Mouse (Mus musculus): Measurements from ENCODE around the gene Mageb3.
A peak's percentile ranks its signal among the peaks of the same experiment; 100 is the strongest.
"Not testable (repeated sequence)": the region's sequence is repeated elsewhere in the genome, so short reads cannot be mapped to it uniquely, and the experiment has no call there.

Mageb3 gene

DNA sequence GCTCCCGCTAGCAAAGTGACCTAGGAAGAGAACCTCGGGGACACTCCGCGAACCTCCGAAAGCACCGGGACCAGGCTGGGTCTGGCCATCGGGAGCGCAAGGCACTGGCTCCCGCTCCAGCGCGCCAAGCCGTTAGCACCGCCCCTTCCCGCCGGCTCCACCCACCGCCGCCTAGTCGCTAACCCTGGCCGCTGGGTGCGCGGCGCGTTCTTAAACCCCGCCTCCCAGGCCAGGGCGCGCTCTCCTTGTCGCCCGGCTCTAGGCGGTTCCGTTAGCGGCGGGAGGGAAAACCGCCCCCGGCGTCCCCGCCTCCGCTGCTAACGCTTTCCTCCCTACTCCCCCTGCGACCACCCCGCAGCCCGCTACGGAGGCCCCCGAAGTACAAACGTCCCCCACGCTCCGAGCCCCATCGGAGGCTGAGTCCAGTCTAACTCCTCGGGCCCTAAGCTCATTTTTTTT is at the start of gene Mageb3, which contains the start of gene Ctdspl2:
Gene Mageb3 (minus strand): TSS at position 328 of the 459 bp plus-strand sequence.
Gene Ctdspl2 (plus strand): TSS at position 237 of the 459 bp plus-strand sequence.
- DNase-seq (ENCODE audit: low spot score in 2 of 2): peak; percentile 95 to 96

DNA sequence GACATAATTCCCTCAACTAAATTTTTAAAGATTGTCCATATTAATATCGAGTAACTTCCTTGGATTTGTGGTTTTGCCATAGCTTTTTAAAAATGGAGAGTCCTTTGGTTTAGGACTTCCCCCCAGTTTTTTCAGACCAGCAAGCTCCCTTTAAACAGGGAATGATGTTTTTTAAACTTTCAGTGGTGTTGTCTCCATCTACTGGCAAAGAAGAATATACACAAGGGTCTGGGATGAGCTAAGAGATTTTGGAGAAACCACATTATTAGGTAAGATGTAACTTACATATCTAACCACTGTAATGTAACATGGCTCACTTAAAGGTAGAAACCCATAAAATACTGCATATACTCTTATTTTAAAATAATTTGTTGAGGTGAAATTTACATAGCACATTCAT is 39.8 kb upstream of the Mageb3 start:
- no peak for DNase-seq (ENCODE audit: low spot score in 2 of 2)

DNA sequence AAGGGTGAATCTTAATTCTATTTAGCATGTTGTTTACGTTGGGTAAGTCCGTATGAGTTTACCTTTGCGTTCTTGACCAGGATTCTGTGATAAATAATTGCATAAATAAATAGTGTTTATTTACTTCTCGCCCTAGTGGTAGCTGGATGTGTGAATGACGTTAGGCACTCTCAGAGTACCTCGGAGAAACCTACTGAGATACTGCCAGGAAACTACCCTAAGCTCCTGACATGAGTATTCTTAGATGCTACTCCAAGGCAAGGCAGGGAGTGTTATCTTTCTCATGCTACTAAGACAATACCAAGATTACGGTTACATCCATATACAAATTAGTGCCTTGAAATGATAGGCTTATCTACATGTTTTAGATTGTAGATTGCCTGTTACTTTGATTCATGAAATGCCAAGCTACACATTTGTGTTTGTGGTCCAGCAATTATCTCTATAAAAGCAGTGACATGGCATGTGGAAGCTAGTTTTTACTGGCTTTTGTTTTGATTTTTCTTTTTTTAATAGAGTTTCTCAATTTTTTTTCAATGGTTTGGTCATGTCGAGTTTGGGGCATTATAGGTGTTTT is 1.4 kb upstream of the Mageb3 start:
- DNase-seq (ENCODE audit: low spot score in 2 of 2): no peak

DNA sequence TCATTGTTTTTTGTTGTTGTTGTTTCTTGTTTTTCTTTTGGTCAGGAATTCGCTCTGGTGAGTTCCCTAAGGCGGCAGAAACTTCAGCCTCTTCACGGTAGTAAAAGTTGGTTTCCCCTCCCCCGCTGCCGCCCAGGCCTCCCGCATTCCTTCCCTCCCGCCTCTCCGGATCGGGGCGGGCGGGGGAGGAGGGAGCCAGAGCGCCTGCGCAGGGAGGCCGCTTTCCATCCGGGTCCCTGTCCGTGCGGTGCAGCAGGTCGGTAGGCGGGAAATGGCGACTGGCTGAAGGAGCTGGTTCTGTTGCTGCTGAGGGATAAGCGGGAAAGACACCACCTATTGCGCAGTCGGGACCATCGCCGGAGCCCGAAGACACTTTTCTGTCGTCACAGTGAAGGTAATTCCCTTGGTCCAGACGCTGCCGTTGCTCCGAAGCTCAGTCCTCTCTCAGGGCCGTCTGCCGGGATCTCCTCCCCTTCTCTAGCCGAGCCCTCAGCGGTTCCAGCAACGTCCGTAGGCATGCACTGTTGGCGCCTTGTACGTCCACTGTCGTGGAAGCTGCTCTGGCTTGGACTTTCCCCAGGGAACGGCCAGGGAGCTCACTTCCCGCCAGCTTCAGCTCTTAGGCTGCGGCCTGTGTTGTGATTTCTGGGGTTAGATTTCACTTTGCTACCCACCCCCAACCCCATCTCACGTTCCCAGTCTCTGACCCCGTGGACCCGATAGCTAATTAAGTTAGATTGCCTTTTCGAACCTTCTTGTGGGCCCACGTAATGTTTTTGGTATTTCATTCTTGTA is 529 bp upstream of the Mageb3 start:
- DNase-seq (ENCODE audit: low spot score in 2 of 2): peak; percentile 92 to 94

DNA sequence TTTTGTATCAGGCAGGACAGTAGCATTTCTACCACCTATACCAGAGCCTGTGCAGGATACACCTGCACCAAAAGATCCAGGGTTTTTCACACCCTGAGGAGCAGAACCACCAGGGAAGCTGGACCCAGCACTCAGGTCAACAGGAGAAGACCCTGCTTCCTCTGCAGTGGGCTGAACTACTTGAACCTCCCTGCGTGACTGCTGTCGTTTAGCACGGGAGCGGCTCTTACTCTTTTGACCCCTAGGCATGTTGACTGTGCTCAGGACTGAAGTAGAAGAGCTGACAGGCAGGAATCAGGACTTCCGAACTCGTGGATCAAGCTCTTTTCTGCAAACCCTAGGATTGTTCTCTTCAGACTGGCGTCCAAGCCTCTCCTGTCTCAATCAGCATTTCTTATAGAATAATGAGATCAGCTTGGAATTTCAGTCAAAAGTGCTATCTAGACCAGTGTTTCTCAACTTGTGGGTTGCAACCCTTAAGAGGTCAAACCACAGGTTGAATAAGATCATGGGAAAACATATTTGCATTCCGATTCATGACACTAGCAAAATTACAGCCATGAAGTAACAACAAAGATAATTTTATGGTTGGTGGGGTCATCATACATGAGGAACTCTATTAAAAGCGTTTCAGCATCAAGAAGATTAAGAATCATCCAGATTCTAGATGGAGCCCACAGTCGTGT is 778 bp downstream of the Mageb3 start:
- no peak for DNase-seq (ENCODE audit: low spot score in 2 of 2)

DNA sequence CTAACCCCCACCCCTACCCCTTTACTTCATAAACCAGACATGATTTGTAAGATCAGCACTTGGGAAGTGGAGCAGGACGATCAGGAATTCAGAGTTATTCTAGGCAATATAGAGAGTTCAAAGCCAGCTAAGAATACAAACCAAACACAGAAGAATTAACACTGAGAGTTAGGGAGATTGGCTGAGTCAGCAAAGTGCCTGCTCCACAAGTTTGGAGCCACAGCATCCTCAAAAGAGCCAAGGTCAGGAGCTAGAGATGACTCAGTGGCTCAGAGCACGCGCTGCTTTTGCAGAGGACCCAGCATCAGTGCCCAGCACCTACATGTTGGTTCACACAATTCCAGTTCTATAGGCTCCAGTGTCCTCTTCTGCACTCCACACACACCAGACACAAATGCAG is 12.5 kb downstream of the Mageb3 start:
- no peak for DNase-seq (ENCODE audit: low spot score in 2 of 2)

DNA sequence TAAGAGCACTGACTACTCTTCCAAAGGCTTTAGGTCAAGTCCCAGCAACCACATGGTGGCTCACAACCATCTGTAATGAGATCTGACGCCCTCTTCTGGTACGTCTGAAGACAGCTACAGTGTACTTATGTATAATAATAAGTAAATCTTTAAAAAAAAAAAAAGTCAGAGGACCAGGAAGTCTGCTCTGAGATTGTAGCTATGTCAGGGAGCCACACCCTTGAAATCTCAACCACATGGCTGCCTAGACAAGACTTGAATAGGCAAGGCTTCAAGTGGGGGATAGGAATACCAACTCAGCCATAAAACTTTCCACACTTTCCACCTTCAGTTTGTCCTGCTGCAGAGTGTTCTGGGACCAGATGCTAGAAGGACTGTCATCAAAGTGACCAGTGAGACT is 18.3 kb downstream of the Mageb3 start:
- not testable (repeated sequence) for DNase-seq (ENCODE audit: low spot score in 2 of 2)

DNA sequence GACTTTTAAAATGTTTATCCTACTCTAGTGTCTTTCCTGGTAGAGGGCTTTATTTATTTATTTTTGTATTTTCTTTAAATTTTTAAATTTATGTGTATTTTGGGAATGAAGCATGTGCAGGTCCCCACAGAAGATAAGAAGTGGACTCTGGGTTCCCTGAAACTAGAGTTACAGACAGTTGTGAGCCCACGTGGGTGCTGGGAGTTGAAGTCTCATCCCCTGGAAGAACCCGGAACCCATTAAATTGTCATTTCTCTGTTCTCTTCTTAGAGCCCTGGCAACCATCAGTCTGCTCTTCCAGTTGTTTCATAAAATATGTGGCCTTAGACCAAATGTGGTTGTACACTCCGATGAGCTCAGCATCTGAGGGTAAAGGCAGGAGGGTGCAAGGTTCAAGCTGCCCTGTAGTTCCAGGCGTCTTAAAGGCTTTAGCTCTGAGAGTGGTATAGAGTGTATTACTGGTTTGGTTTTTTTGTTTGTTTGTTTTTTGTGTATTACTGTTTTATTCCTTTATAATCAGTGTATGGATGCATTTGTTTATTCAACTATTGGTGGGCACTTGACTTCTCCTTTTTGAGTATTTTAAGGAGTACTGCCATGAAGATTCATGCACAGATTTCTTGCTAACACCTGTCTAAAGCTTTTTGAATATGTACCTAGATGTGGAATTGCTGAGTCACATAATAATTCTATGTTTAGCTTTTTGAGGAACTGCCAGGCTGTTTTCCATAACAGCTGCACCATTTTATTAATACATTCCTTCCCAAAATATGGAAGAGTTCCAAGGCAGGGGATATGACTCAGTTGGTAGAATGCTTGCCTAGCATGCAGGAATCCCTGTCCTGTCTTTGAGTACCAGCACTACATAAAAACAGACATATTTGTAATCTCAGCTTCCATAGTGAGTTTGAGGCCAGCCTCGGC is 39.6 kb downstream of the Mageb3 start:
- no peak for DNase-seq (ENCODE audit: low spot score in 2 of 2)

DNA sequence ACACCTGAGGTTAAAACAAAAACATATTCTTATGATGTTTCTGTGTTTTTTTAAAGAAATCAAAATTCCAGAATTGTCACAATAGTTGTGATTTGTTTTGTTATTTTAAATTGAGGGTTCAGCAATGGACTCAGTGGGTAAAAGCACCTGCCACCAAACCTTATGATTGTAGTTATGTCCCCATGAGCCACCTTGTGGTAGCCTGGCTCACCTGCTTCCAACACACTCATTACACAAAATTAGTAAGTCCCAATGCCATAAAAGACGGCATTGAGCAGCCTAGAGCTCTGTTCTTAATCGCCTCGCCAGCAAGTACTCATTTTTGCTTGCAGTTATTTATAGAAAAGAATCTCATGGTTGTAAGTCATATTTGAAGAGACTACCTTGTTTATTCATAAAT is 45.9 kb downstream of the Mageb3 start:
- no peak for DNase-seq (ENCODE audit: low spot score in 2 of 2)

All from thymus, postnatal 10 days (tissue).